In the genomic region with DNA sequence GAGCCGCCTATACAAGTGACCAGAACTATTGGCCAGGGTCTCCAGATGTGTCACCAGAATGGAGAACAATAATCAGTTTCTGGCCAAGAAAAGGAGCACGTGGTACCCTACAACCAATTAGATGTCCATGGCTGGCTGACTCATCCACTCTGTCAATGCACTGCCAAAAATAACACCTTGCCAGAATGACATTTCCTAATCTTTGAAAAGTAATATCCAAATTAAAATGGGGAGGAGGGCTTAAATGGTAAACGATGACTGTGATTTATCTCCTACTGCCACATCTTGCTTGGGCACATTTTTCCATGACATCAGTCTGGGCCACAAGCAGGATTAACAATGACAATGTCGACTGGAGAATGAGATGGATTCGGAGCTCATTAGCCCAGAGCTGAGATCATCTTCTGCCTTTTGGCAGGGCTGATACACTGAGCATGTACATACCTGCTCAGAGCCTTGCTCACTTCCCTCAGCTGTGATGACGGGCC, we compare ENCODE assay signal across 13 mouse cellular contexts.
DNase-seq lines count a peak whose midpoint lies in the region; ATAC-seq and TF ChIP-seq lines count a peak whose summit lies in the region.
"Had no signal": no experiment of that assay in that cellular context is flagged by ENCODE, and none has a peak within 500 bp of the region (broad histone marks: within the 10 kb centered on the region; RNA-seq: fewer than 3 reads in every experiment).

No protein-coding gene starts in this region.

- no peak overlapping the region for H3K4me2 ChIP-seq in kidney, embryonic 15.5 days
- no peak overlapping the region for H3K4me2 ChIP-seq in embryonic facial prominence, embryonic 14.5 days (ENCODE audit: low read depth, low read length)
- H3K4me2 ChIP-seq in hindbrain, postnatal 0 days (ENCODE audit: low read depth, low read length) = no peak overlapping the region

- TF ChIP-seq POLR2A in kidney, adult 2 months (IDR thresholded peaks at IDR 0.05; ENCODE audit: low read depth, low read length) = no peak

- H3K9ac ChIP-seq in kidney, embryonic 15.5 days = no peak overlapping the region
- no peak overlapping the region for H3K9ac ChIP-seq in embryonic facial prominence, embryonic 14.5 days (ENCODE audit: low read depth, low read length)
- no peak overlapping the region for H3K9ac ChIP-seq in hindbrain, postnatal 0 days (replicated peaks; ENCODE audit: low read length)
- H3K9ac ChIP-seq: liver, embryonic 14.5 days had no signal

- no peaks in the 10 kb centered on the region for H3K36me3 ChIP-seq in kidney, adult 2 months (ENCODE audit: control insufficient read depth, insufficient read depth, low read length)
- peaks cover 12% of the 10 kb centered on the region; the same call in 1 of the 2 replicates for H3K36me3 ChIP-seq in kidney, embryonic 15.5 days
- H3K36me3 ChIP-seq in embryonic facial prominence, embryonic 14.5 days (ENCODE audit: control insufficient read depth, insufficient read depth, low read length) = no peaks in the 10 kb centered on the region
- H3K36me3 ChIP-seq in hindbrain, postnatal 0 days (ENCODE audit: insufficient read depth, low read length) = no peaks in the 10 kb centered on the region

- no peak overlapping the region for H3K4me3 ChIP-seq in kidney, adult 2 months (ENCODE audit: insufficient read depth, low read depth, low read length)
- no peak overlapping the region for H3K4me3 ChIP-seq in kidney, embryonic 15.5 days (replicated peaks)
- H3K4me3 ChIP-seq in embryonic facial prominence, embryonic 14.5 days (ENCODE audit: low read depth, low read length) = no peak overlapping the region
- H3K4me3 ChIP-seq in hindbrain, postnatal 0 days (ENCODE audit: low read length) = no peak overlapping the region
- H3K4me3 ChIP-seq: erythroblast, embryonic 14.5 days; left cerebral cortex, adult 2 months; megakaryocyte, embryonic 14.5 days had no signal

- no peak overlapping the region for H3K27ac ChIP-seq in kidney, adult 2 months (ENCODE audit: insufficient read depth, low read depth, low read length)
- H3K27ac ChIP-seq in kidney, embryonic 15.5 days = no peak overlapping the region
- no peak overlapping the region for H3K27ac ChIP-seq in embryonic facial prominence, embryonic 14.5 days (replicated peaks; ENCODE audit: low read depth, low read length)
- H3K27ac ChIP-seq in hindbrain, postnatal 0 days = 0 out of 2 replicates have a peak overlapping the region, but pooled peaks have one; percentile 11
- H3K27ac ChIP-seq: left cerebral cortex, adult 2 months; liver, embryonic 14.5 days had no signal

- H3K27me3 ChIP-seq in kidney, adult 2 months (replicated peaks; ENCODE audit: control insufficient read depth, insufficient read depth, low read length) = no peaks in the 10 kb centered on the region
- H3K27me3 ChIP-seq in kidney, embryonic 15.5 days = no peaks in the 10 kb centered on the region
- H3K27me3 ChIP-seq in embryonic facial prominence, embryonic 14.5 days (replicated peaks; ENCODE audit: control insufficient read depth, insufficient read depth, low read length) = no peaks in the 10 kb centered on the region
- no peaks in the 10 kb centered on the region for H3K27me3 ChIP-seq in hindbrain, postnatal 0 days (ENCODE audit: insufficient read depth, low read length)
- H3K27me3 ChIP-seq: megakaryocyte, embryonic 14.5 days had no signal

- H3K4me1 ChIP-seq in kidney, adult 2 months (ENCODE audit: control insufficient read depth, insufficient read depth, low read length) = peaks cover 10% of the 10 kb centered on the region
- peaks cover 48% of the 10 kb centered on the region for H3K4me1 ChIP-seq in kidney, embryonic 15.5 days
- peaks cover 23% of the 10 kb centered on the region; the same call in 1 of the 2 replicates for H3K4me1 ChIP-seq in embryonic facial prominence, embryonic 14.5 days (ENCODE audit: control insufficient read depth, insufficient read depth, low read length)
- peaks cover 28% of the 10 kb centered on the region for H3K4me1 ChIP-seq in hindbrain, postnatal 0 days (ENCODE audit: insufficient read depth, low read length)

- DNase-seq in adrenal gland, adult 2 months = peak; percentile 51
- no peak for DNase-seq in adrenal gland, postnatal 4 days (ENCODE audit: low spot score in 2 of 2)
- peak; percentile 59 for DNase-seq in kidney, adult 2 months
- DNase-seq in embryonic facial prominence, embryonic 14.5 days (ENCODE audit: low spot score) = peak; percentile 74
- no peak for DNase-seq in hindbrain, postnatal 0 days (ENCODE audit: low spot score)
- DNase-seq in yolk sac, embryonic 10.5 days (ENCODE audit: low spot score) = no peak
- no peak for DNase-seq in kidney, adult 11 months
- DNase-seq: cerebellum, postnatal 14 days had no signal

- no peak for ATAC-seq in kidney, embryonic 15.5 days (replicated peaks; ENCODE audit: low FRiP score)
- ATAC-seq in embryonic facial prominence, embryonic 14.5 days (ENCODE audit: low read depth) = peak; percentile 65
- 0 out of 2 replicates have a peak, but pooled peaks have one; percentile 39 for ATAC-seq in hindbrain, postnatal 0 days

- no peak for TF ChIP-seq CTCF in kidney, adult 2 months (conservative IDR thresholded peaks at IDR 0.05; ENCODE audit: insufficient read depth, insufficient read length, low read depth, low read length)
- no peak for TF ChIP-seq CTCF in hindbrain, postnatal 0 days (IDR thresholded peaks at IDR 0.05; ENCODE audit: low read depth)

- no peaks in the 10 kb centered on the region for H3K9me3 ChIP-seq in kidney, embryonic 15.5 days (replicated peaks)
- H3K9me3 ChIP-seq in embryonic facial prominence, embryonic 14.5 days (ENCODE audit: control insufficient read depth, low read length) = no peaks in the 10 kb centered on the region
- H3K9me3 ChIP-seq in hindbrain, postnatal 0 days (ENCODE audit: low read length) = no peaks in the 10 kb centered on the region
- H3K9me3 ChIP-seq: megakaryocyte, embryonic 14.5 days had no signal

- 66% methylated on average over 6 of the region's 6 CpGs for WGBS in kidney, adult 2 months
- WGBS in kidney, embryonic 15.5 days = 80% methylated on average over 6 of the region's 6 CpGs
- 81% methylated on average over 6 of the region's 6 CpGs for WGBS in embryonic facial prominence, embryonic 14.5 days
- WGBS in hindbrain, postnatal 0 days = 60% methylated on average over 6 of the region's 6 CpGs

Comparison
In these comparisons a context has a peak if more than half of its experiments do, and no peak if none do; other contexts are left out.
1. DNase-seq: peak in adrenal gland, adult 2 months (single experiment), kidney, adult 2 months (single experiment) and embryonic facial prominence, embryonic 14.5 days (single experiment); none in adrenal gland, postnatal 4 days (0 of 2), hindbrain, postnatal 0 days (single experiment), yolk sac, embryonic 10.5 days (single experiment) and kidney, adult 11 months (single experiment).